Mouse (Mus musculus) brain, embryonic 14.5 days (tissue): ENCODE results near the gene Camsap3.

Experiments
- CTCF ChIP-seq: fragments of 200-500 bp; IDR thresholded peaks from 2 replicates; pipeline ENCODE4 v1.5.1; 2012; ENCODE audit warnings: inconsistent platforms, mild to moderate bottlenecking, moderate library complexity, borderline replicate concordance; ENCODE audit not compliant: insufficient read depth, insufficient read length; ENCODE audit errors: extremely low read depth
- POLR2A ChIP-seq: fragments of 200-500 bp; IDR thresholded peaks from 2 replicates; pipeline ENCODE4 v1.6.1; 2012; ENCODE audit warnings: mild to moderate bottlenecking, inconsistent platforms, borderline replicate concordance; ENCODE audit not compliant: poor library complexity, insufficient read depth, insufficient read length, severe bottlenecking; ENCODE audit errors: extremely low read depth

GRCm38 (mm10) chr8:3647561-3647960 is 60.5 kb downstream of the Camsap3 start:
- TF ChIP-seq CTCF = no peak
- no peak for TF ChIP-seq POLR2A
